Mouse (Mus musculus) gastrocnemius, postnatal 4 days (tissue): ENCODE data around the gene Spaca1. TPM values are rescaled to one million over a fixed set of nuclear protein-coding genes. Genes with fewer than 3 reads are reported as not detected.
A peak's percentile ranks its signal among the peaks of the same experiment; 100 is the strongest.
"Not testable (repeated sequence)": the region's sequence is repeated elsewhere in the genome, so short reads cannot be mapped to it uniquely, and the experiment has no call there.

ENCODE experiments used
- DNase-seq, 2 experiments: peaks; one replicate each; pipeline ENCODE4 v3.0.0; 2021 to 2022; ENCODE audit warnings: low spot score in 2 of 2, mixed read lengths in 2 of 2
- long read RNA-seq, 2 experiments: library from polyadenylated mRNA; stranded (forward); transcript quantifications; one replicate each; pipeline ENCODE4 v2.0.0; 2021
- total RNA-seq, 2 experiments: library from RNA; stranded (reverse); gene quantifications; 2 replicates each; pipeline ENCODE4 v1.2.3; 2021

Spaca1 gene
- total RNA-seq, result under 1 TPM; 0.36 to 0.39 TPM
- long read RNA-seq, experiment 1, result 0 reads
- long read RNA-seq, experiment 2, result 0 reads

- peak in 1 of 2 experiments; percentile 10 for DNase-seq
These were observed at the start of gene Spaca1 for GRCm38 (mm10) chr4:34049571-34050255. TSS of gene Spaca1 (minus strand) at chr4:34050191.

DNA sequence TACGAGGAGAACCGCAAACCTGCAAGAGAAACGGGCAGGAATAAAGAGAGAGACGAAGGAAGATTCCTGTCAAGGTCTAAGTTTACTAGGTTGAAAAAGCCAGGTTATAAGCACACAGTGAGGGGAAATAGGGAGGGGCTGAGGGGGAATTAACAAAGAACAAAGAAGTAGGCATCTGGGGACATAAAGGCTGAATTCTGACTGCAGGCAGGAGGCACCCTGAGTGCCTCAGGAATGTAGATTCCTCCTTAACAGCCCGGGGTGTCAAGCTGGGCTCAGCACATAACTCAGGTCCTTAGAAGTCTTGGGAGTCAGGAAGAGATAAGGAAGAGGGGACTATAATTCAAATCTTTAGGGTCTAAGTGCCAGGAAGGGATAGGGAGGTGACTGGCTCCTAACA is 37.3 kb upstream of the Spaca1 start:
- DNase-seq, result not testable (repeated sequence)

- no peak for DNase-seq
These were observed 31.1 kb upstream of the Spaca1 start for GRCm38 (mm10) chr4:34081064-34081463.

DNA sequence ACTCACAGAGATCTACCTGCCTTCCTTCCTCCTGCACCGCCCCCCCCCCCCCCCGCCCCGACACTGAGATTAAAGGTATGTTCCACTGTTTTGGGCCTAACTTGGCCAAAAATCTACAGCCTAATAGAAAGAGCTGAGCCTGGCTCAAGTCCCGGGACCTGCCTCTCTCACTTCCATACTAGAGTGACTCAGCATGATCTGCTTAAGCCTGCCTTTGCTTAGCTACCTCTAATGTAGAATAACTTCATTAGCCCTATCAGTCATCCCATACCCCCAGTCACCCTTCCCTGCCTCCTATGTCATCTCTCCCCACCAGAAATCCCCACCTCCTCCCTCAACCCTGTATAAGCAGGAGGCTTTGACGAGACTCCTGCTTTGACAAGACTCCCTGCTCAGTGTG is 19.0 kb upstream of the Spaca1 start:
- no peak for DNase-seq

GRCm38 (mm10) chr4:34058320-34058719 is 8.3 kb upstream of the Spaca1 start:
- DNase-seq, result no peak

DNA sequence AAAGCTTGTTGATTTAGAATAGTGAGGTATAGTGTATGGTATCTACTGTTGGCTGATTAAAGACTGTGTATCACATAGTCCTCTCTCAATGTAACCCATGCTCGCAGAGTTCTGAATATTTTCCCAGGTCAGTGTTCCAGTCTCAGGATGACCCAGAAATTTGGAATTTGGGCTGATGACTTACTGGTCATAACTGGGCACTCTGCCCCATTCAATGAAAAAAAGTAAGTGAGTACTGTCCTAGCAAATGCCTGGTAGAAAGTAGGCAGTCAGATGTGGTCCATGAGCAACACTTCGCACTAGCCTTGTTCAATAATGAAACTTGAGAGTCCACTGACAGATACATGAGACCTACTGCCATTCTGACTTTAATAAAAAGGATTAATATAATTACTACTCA is 23.2 kb downstream of the Spaca1 start:
- no peak for DNase-seq

DNA sequence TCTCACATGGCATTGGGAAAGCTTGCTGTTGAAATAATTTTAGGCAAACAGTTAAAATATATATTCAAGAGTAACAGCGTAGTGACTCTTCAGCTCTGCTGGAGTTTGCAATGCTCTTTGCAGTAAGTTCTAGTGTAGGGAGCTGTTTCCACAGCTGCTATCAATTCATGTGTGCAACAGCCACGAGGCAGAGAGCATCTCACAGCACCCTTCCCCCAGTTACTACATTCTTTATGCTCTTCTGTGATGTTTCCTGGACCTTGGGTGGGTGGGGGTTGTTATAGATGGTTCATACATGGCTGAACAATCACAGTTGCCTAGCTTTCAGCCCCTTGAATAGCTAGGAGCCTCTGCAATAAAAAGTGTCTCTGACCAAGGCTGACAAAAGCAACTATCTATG is 28.5 kb downstream of the Spaca1 start:
- no peak for DNase-seq

DNA sequence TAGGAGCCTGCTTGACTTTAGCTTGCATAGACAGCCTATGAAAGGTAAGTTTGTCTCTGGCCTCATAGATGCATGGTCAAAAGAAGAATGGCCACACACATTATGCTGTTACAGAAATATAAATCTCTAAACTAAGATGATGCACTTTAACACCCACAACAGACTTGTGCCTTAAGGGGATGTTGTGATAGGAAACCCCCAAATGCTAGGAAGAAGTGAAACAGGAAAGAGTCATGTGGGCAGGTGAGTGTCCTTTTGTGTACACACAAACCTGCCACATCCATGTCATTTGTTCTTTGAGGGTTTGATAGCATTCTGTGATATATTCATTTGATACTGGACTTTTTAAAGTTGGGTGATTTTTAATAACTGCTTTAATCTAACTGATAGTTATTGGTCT is 53.6 kb downstream of the Spaca1 start:
- no peak for DNase-seq

GRCm38 (mm10) chr4:33992687-33993086 is 57.3 kb downstream of the Spaca1 start:
- DNase-seq, result no peak

DNA sequence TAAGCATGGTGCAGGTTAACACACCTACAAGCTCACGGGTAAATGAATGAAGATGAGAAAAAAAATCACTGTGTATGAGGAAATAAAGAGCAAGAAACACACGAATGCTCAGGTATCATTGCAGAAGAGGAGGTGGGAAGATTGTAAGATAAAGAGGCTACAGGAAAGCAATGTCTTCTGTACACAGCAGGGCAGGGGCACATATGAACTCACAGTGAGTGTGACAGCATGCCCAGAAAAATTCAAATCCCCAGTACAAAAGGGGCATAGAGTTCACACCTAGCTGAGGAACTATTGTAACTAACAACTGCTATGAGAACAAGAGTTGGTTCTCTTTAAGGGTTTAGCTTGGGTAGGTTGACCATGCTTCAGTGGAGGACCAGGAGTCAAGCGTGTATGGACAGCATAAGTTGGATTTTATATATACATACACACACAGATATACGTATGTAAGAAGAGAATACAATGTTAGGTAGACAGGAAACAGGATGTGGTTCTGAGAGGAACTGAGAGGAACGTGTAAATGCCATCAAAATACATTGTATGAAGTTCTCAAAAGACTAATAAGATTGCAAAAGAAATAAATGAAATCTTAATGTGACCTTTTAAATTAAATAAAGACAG is 61.4 kb downstream of the Spaca1 start:
- DNase-seq, result no peak

Other genes starting within 250 kb of the Spaca1 start
- gene Cnr1, start 125.6 kb downstream of the Spaca1 start, total RNA-seq, result 1 to 10 TPM; 7.0 to 9.7 TPM